Mouse (Mus musculus): ENCODE results near the gene Ttc28. TPM values are rescaled to one million over a fixed set of nuclear protein-coding genes. Genes with fewer than 3 reads are reported as not detected.

Ttc28 gene
- polyA plus RNA-seq, 1 experiment from 2014 or later: 0.85 TPM

- Histone ChIP-seq H3K4me1 (ENCODE audit: control insufficient read depth, low read depth, low read length) (peaks cover 29% of the 10 kb centered on the region), H3K9ac (ENCODE audit: low read depth, low read length) (0 out of 2 replicates have a peak overlapping the region, but pooled peaks have one; percentile 22), H3K27me3 (ENCODE audit: control insufficient read depth, insufficient read depth, low read depth, low read length) (no peaks in the 10 kb centered on the region), H3K27ac (ENCODE audit: low read length) (peak overlapping the region; percentile 84; the same call in 1 of the 2 replicates), H3K4me2 (ENCODE audit: low read depth, low read length) (peak overlapping the region; percentile 89), H3K36me3 (ENCODE audit: control insufficient read depth, insufficient read depth) (peaks cover 31% of the 10 kb centered on the region), H3K9me3 (replicated peaks; ENCODE audit: control insufficient read depth, low read length) (no peaks in the 10 kb centered on the region), H3K4me3 (ENCODE audit: low read depth, low read length) (peak overlapping the region; percentile 88)
- WGBS (ENCODE audit: insufficient replicate concordance): 59% methylated on average over 14 of the region's 14 CpGs
- ATAC-seq (ENCODE audit: low read depth): no peak
Observed at GRCm38 (mm10) chr5:110841046-110841862, 38.3 kb upstream of the Ttc28 start.

- Histone ChIP-seq H3K9me3 (replicated peaks; ENCODE audit: control insufficient read depth, low read length) (no peaks in the 10 kb centered on the region), H3K27ac (ENCODE audit: low read length) (no peak overlapping the region), H3K27me3 (ENCODE audit: control insufficient read depth, insufficient read depth, low read depth, low read length) (no peaks in the 10 kb centered on the region), H3K36me3 (ENCODE audit: control insufficient read depth, insufficient read depth) (peaks cover 51% of the 10 kb centered on the region), H3K9ac (ENCODE audit: low read depth, low read length) (no peak overlapping the region), H3K4me2 (ENCODE audit: low read depth, low read length) (no peak overlapping the region), H3K4me3 (ENCODE audit: low read depth, low read length) (no peak overlapping the region), H3K4me1 (ENCODE audit: control insufficient read depth, low read depth, low read length) (no peaks in the 10 kb centered on the region)
- 53% methylated on average over 1 of the region's 1 CpGs for WGBS (ENCODE audit: insufficient replicate concordance)
- ATAC-seq (ENCODE audit: low read depth): no peak
Observed at GRCm38 (mm10) chr5:110852990-110853389, 26.6 kb upstream of the Ttc28 start.

GRCm38 (mm10) chr5:110857091-110857490 lies 22.5 kb upstream of the Ttc28 start:
- Histone ChIP-seq H3K9ac (ENCODE audit: low read depth, low read length) (no peak overlapping the region), H3K4me1 (ENCODE audit: control insufficient read depth, low read depth, low read length) (no peaks in the 10 kb centered on the region), H3K36me3 (ENCODE audit: control insufficient read depth, insufficient read depth) (peaks cover 51% of the 10 kb centered on the region), H3K27ac (ENCODE audit: low read length) (no peak overlapping the region), H3K4me3 (ENCODE audit: low read depth, low read length) (no peak overlapping the region), H3K9me3 (replicated peaks; ENCODE audit: control insufficient read depth, low read length) (no peaks in the 10 kb centered on the region), H3K4me2 (ENCODE audit: low read depth, low read length) (no peak overlapping the region), H3K27me3 (ENCODE audit: control insufficient read depth, insufficient read depth, low read depth, low read length) (no peaks in the 10 kb centered on the region)
- ATAC-seq (ENCODE audit: low read depth): no peak
- 82% methylated on average over 5 of the region's 5 CpGs for WGBS (ENCODE audit: insufficient replicate concordance)

- Histone ChIP-seq H3K36me3 (ENCODE audit: control insufficient read depth, insufficient read depth) (peaks cover 61% of the 10 kb centered on the region), H3K4me1 (ENCODE audit: control insufficient read depth, low read depth, low read length) (no peaks in the 10 kb centered on the region), H3K4me3 (ENCODE audit: low read depth, low read length) (no peak overlapping the region), H3K27me3 (ENCODE audit: control insufficient read depth, insufficient read depth, low read depth, low read length) (no peaks in the 10 kb centered on the region), H3K9me3 (replicated peaks; ENCODE audit: control insufficient read depth, low read length) (no peaks in the 10 kb centered on the region), H3K9ac (ENCODE audit: low read depth, low read length) (no peak overlapping the region), H3K4me2 (ENCODE audit: low read depth, low read length) (no peak overlapping the region), H3K27ac (ENCODE audit: low read length) (no peak overlapping the region)
- 63% methylated on average over 13 of the region's 13 CpGs for WGBS (ENCODE audit: insufficient replicate concordance)
- no peak for ATAC-seq (ENCODE audit: low read depth)
Observed at GRCm38 (mm10) chr5:110859013-110859650, 20.5 kb upstream of the Ttc28 start.

GRCm38 (mm10) chr5:110860445-110860844 lies 19.2 kb upstream of the Ttc28 start:
- Histone ChIP-seq H3K4me2 (ENCODE audit: low read depth, low read length) (no peak overlapping the region), H3K4me3 (ENCODE audit: low read depth, low read length) (no peak overlapping the region), H3K9me3 (replicated peaks; ENCODE audit: control insufficient read depth, low read length) (no peaks in the 10 kb centered on the region), H3K9ac (ENCODE audit: low read depth, low read length) (no peak overlapping the region), H3K4me1 (ENCODE audit: control insufficient read depth, low read depth, low read length) (no peaks in the 10 kb centered on the region), H3K36me3 (ENCODE audit: control insufficient read depth, insufficient read depth) (peaks cover 62% of the 10 kb centered on the region), H3K27ac (ENCODE audit: low read length) (no peak overlapping the region), H3K27me3 (ENCODE audit: control insufficient read depth, insufficient read depth, low read depth, low read length) (no peaks in the 10 kb centered on the region)
- ATAC-seq (ENCODE audit: low read depth): no peak
- whole genome bisulfite sequencing (ENCODE audit: insufficient replicate concordance): 78% methylated on average over 5 of the region's 5 CpGs

- 87% methylated on average over 4 of the region's 4 CpGs for WGBS (ENCODE audit: insufficient replicate concordance)
- Histone ChIP-seq H3K4me1 (ENCODE audit: control insufficient read depth, low read depth, low read length) (no peaks in the 10 kb centered on the region), H3K27me3 (ENCODE audit: control insufficient read depth, insufficient read depth, low read depth, low read length) (no peaks in the 10 kb centered on the region), H3K4me3 (ENCODE audit: low read depth, low read length) (no peak overlapping the region), H3K9ac (ENCODE audit: low read depth, low read length) (no peak overlapping the region), H3K36me3 (ENCODE audit: control insufficient read depth, insufficient read depth) (peaks cover 40% of the 10 kb centered on the region), H3K9me3 (replicated peaks; ENCODE audit: control insufficient read depth, low read length) (no peaks in the 10 kb centered on the region), H3K4me2 (ENCODE audit: low read depth, low read length) (no peak overlapping the region), H3K27ac (ENCODE audit: low read length) (no peak overlapping the region)
- ATAC-seq (ENCODE audit: low read depth): no peak
Observed at GRCm38 (mm10) chr5:110868460-110868859, 11.1 kb upstream of the Ttc28 start.

- no peak for ATAC-seq (ENCODE audit: low read depth)
- H3K4me3 ChIP-seq (ENCODE audit: low read depth, low read length): no peak overlapping the region
- peaks cover 42% of the 10 kb centered on the region for H3K36me3 ChIP-seq (ENCODE audit: control insufficient read depth, insufficient read depth)
- no peaks in the 10 kb centered on the region for H3K9me3 ChIP-seq (replicated peaks; ENCODE audit: control insufficient read depth, low read length)
- H3K9ac ChIP-seq (ENCODE audit: low read depth, low read length): no peak overlapping the region
- H3K27me3 ChIP-seq (ENCODE audit: control insufficient read depth, insufficient read depth, low read depth, low read length): no peaks in the 10 kb centered on the region
- H3K27ac ChIP-seq (ENCODE audit: low read length): no peak overlapping the region
- no peaks in the 10 kb centered on the region for H3K4me1 ChIP-seq (ENCODE audit: control insufficient read depth, low read depth, low read length)
- 75% methylated on average over 8 of the region's 8 CpGs for WGBS (ENCODE audit: insufficient replicate concordance)
- H3K4me2 ChIP-seq (ENCODE audit: low read depth, low read length): no peak overlapping the region
Observed at GRCm38 (mm10) chr5:110869242-110869669, 10.3 kb upstream of the Ttc28 start.

- Histone ChIP-seq H3K9me3 (replicated peaks; ENCODE audit: control insufficient read depth, low read length) (no peaks in the 10 kb centered on the region), H3K36me3 (ENCODE audit: control insufficient read depth, insufficient read depth) (peaks cover 22% of the 10 kb centered on the region), H3K9ac (ENCODE audit: low read depth, low read length) (no peak overlapping the region), H3K4me2 (ENCODE audit: low read depth, low read length) (no peak overlapping the region), H3K27ac (ENCODE audit: low read length) (no peak overlapping the region), H3K27me3 (ENCODE audit: control insufficient read depth, insufficient read depth, low read depth, low read length) (no peaks in the 10 kb centered on the region), H3K4me3 (ENCODE audit: low read depth, low read length) (no peak overlapping the region), H3K4me1 (ENCODE audit: control insufficient read depth, low read depth, low read length) (no peaks in the 10 kb centered on the region; the same call in 1 of the 2 replicates)
- 88% methylated on average over 6 of the region's 6 CpGs for WGBS (ENCODE audit: insufficient replicate concordance)
- ATAC-seq (ENCODE audit: low read depth): no peak
Observed at GRCm38 (mm10) chr5:110873160-110873559, 6.4 kb upstream of the Ttc28 start.

GRCm38 (mm10) chr5:110874711-110875110 lies 4.9 kb upstream of the Ttc28 start:
- no peak overlapping the region for H3K4me3 ChIP-seq (ENCODE audit: low read depth, low read length)
- H3K9me3 ChIP-seq (replicated peaks; ENCODE audit: control insufficient read depth, low read length): no peaks in the 10 kb centered on the region
- H3K27ac ChIP-seq (ENCODE audit: low read length): no peak overlapping the region
- no peak overlapping the region for H3K9ac ChIP-seq (ENCODE audit: low read depth, low read length)
- peaks cover 20% of the 10 kb centered on the region for H3K36me3 ChIP-seq (ENCODE audit: control insufficient read depth, insufficient read depth)
- ATAC-seq (ENCODE audit: low read depth): no peak
- no peaks in the 10 kb centered on the region for H3K27me3 ChIP-seq (ENCODE audit: control insufficient read depth, insufficient read depth, low read depth, low read length)
- peaks cover 3% of the 10 kb centered on the region for H3K4me1 ChIP-seq (ENCODE audit: control insufficient read depth, low read depth, low read length)
- no peak overlapping the region for H3K4me2 ChIP-seq (ENCODE audit: low read depth, low read length)

All from liver, embryonic 16.5 days (tissue).